Mouse (Mus musculus) MEL (cell line): Measurements from ENCODE around the gene Fem1a. TPM values are rescaled to one million over a fixed set of nuclear protein-coding genes. Genes with fewer than 3 reads are reported as not detected.

ENCODE experiments used
- DNase-seq: peaks from one replicate; pipeline ENCODE4 v3.0.0; 2011; ENCODE audit warnings: low read depth, low spot score
- H3K27ac ChIP-seq: 2 replicates; pipeline ENCODE4 v1.5.1; 2012; ENCODE audit warnings: low read depth, mild to moderate bottlenecking, control low read depth, low read length, moderate library complexity; ENCODE audit not compliant: control insufficient read depth
- H3K27me3 ChIP-seq, 2 experiments: fragments of 150-350 bp in 1 of 2; sonication (generic) in 1 of 2; 2 replicates each; pipeline ENCODE4 v1.6.1; 2012; ENCODE audit warnings: low read length in 2 of 2, mild to moderate bottlenecking in 2 of 2, improper control_type of control experiment in 1 of 2, moderate library complexity in 1 of 2; ENCODE audit not compliant: insufficient read depth in 2 of 2, control insufficient read depth in 1 of 2
- H3K36me3 ChIP-seq, 2 experiments: 2 replicates each; pipeline ENCODE4 v1.6.1; 2012 to 2014; ENCODE audit warnings: low read length in 2 of 2, improper control_type of control experiment in 1 of 2, inconsistent platforms in 1 of 2, mild to moderate bottlenecking in 1 of 2; ENCODE audit not compliant: insufficient read depth in 2 of 2, control insufficient read depth in 1 of 2
- H3K4me1 ChIP-seq, 2 experiments: fragments of 150-350 bp in 1 of 2; sonication (generic) in 1 of 2; 2 replicates each; pipeline ENCODE4 v1.6.1; 2012; ENCODE audit warnings: low read length in 2 of 2, improper control_type of control experiment in 1 of 2, mild to moderate bottlenecking in 1 of 2; ENCODE audit not compliant: insufficient read depth in 2 of 2, control insufficient read depth in 1 of 2
- H3K4me3 ChIP-seq, 2 experiments: fragments of 150-350 bp in 1 of 2; sonication (generic) in 1 of 2; 2 replicates each; pipeline ENCODE4 v1.5.1; 2012; ENCODE audit warnings: low read depth in 2 of 2, low read length in 2 of 2, mild to moderate bottlenecking in 2 of 2, moderate library complexity in 2 of 2, control low read depth in 1 of 2, improper control_type of control experiment in 1 of 2; ENCODE audit not compliant: control insufficient read depth in 1 of 2, insufficient read depth in 1 of 2
- H3K79me2 ChIP-seq: 2 replicates; pipeline ENCODE4 v1.6.1; 2012; ENCODE audit warnings: mild to moderate bottlenecking, low read length, moderate library complexity; ENCODE audit not compliant: control insufficient read depth, poor library complexity, insufficient read depth
- H3K9ac ChIP-seq: 2 replicates; pipeline ENCODE4 v1.6.1; 2012; ENCODE audit warnings: low read depth, mild to moderate bottlenecking, control low read depth, low read length, moderate library complexity; ENCODE audit not compliant: control insufficient read depth, poor library complexity, severe bottlenecking
- H3K9me3 ChIP-seq: fragments of 150-350 bp; sonication (generic); replicated peaks from 2 replicates; pipeline ENCODE4 v1.6.1; 2012; ENCODE audit warnings: mild to moderate bottlenecking, low read length, improper control_type of control experiment, moderate library complexity; ENCODE audit not compliant: insufficient read depth
- CHD1 ChIP-seq: IDR thresholded peaks from 2 replicates; pipeline ENCODE4 v1.6.1; 2012; ENCODE audit warnings: low read depth, mild to moderate bottlenecking, inconsistent platforms, low read length, improper control_type of control experiment
- CHD2 ChIP-seq: IDR thresholded peaks from 2 replicates; pipeline ENCODE4 v1.6.1; 2011; ENCODE audit warnings: low read length, improper control_type of control experiment
- ETS1 ChIP-seq: IDR thresholded peaks from 2 replicates; pipeline ENCODE4 v1.6.1; 2012; ENCODE audit warnings: low read depth, mild to moderate bottlenecking, inconsistent platforms, low read length, improper control_type of control experiment, moderate library complexity
- GABPA ChIP-seq: IDR thresholded peaks from 2 replicates; pipeline ENCODE4 v1.6.1; 2012; ENCODE audit warnings: low read depth, mild to moderate bottlenecking, inconsistent platforms, low read length, improper control_type of control experiment, moderate library complexity
- GATA1 ChIP-seq: IDR thresholded peaks from 2 replicates; pipeline ENCODE4 v1.6.1; 2011; ENCODE audit warnings: low read depth, low read length, improper control_type of control experiment
- KAT2A ChIP-seq: conservative IDR thresholded peaks from 2 replicates; pipeline ENCODE4 v1.6.1; 2012; ENCODE audit warnings: low read depth, low read length, improper control_type of control experiment, inconsistent platforms
- MAX ChIP-seq: IDR thresholded peaks from 2 replicates; pipeline ENCODE4 v1.6.1; 2011; ENCODE audit warnings: low read length, improper control_type of control experiment
- MEF2A ChIP-seq: IDR thresholded peaks from 2 replicates; pipeline ENCODE4 v1.6.1; 2014; ENCODE audit warnings: low read depth, mild to moderate bottlenecking, inconsistent platforms, low read length, improper control_type of control experiment; ENCODE audit not compliant: poor library complexity, insufficient replicate concordance, severe bottlenecking; ENCODE audit errors: extremely low read depth
- MYB ChIP-seq: IDR thresholded peaks from 2 replicates; pipeline ENCODE4 v1.6.1; 2011; ENCODE audit warnings: mild to moderate bottlenecking, low read depth, low read length, improper control_type of control experiment
- NELFE ChIP-seq: IDR thresholded peaks from 2 replicates; pipeline ENCODE4 v1.6.1; 2011; ENCODE audit warnings: low read depth, low read length, improper control_type of control experiment
- POLR2A ChIP-seq, 2 experiments: IDR thresholded peaks; 2 replicates each; pipeline ENCODE4 v1.6.1; 2011 to 2012; ENCODE audit warnings: low read length in 2 of 2, mild to moderate bottlenecking in 2 of 2, control low read depth in 1 of 2, improper control_type of control experiment in 1 of 2, low read depth in 1 of 2, moderate library complexity in 1 of 2; ENCODE audit not compliant: control insufficient read depth in 1 of 2, insufficient read depth in 1 of 2, poor library complexity in 1 of 2
- POLR2AphosphoS2 ChIP-seq: IDR thresholded peaks from 2 replicates; pipeline ENCODE4 v1.6.1; 2011; ENCODE audit warnings: low read length, improper control_type of control experiment
- RCOR1 ChIP-seq: IDR thresholded peaks from 2 replicates; pipeline ENCODE4 v1.6.1; 2012; ENCODE audit warnings: low read depth, mild to moderate bottlenecking, inconsistent platforms, low read length, improper control_type of control experiment
- TCF12 ChIP-seq: IDR thresholded peaks from 2 replicates; pipeline ENCODE4 v1.6.1; 2014; ENCODE audit warnings: low read depth, mild to moderate bottlenecking, inconsistent platforms, low read length, improper control_type of control experiment, moderate library complexity
- USF2 ChIP-seq, 2 experiments: IDR thresholded peaks; 2 replicates each; pipeline ENCODE4 v1.6.1; 2011 to 2012; ENCODE audit warnings: improper control_type of control experiment in 2 of 2, low read length in 2 of 2, borderline replicate concordance in 1 of 2, inconsistent platforms in 1 of 2, low read depth in 1 of 2, mild to moderate bottlenecking in 1 of 2; ENCODE audit not compliant: insufficient read depth in 1 of 2
- ZMIZ1 ChIP-seq: IDR thresholded peaks from 2 replicates; pipeline ENCODE4 v1.6.1; 2012; ENCODE audit warnings: low read depth, mild to moderate bottlenecking, inconsistent platforms, low read length, improper control_type of control experiment, moderate library complexity
- polyA plus RNA-seq, 2 experiments: library from polyadenylated mRNA; stranded (reverse) in 1 of 2; unstranded in 1 of 2; fragments of >175 nt in 1 of 2; fragments of >200 nt in 1 of 2; gene quantifications; 2 replicates each; pipeline versions ENCODE4 v1.2.1 to v1.2.4; 2012; ENCODE audit warnings: low replicate concordance in 2 of 2, low read depth in 1 of 2; ENCODE audit not compliant: insufficient read length in 2 of 2, insufficient read depth in 1 of 2, missing spikeins in 1 of 2
- total RNA-seq: library from RNA; depleted of rRNA; stranded (reverse); fragments of 300-350 nt; gene quantifications from 2 replicates; pipeline ENCODE4 v1.2.3, GENCODE M21; 2012

Fem1a gene
- total and polyA plus RNA-seq, 3 experiments: 17.1 to 21.5 TPM; not detected in 1

GRCm38 (mm10) chr17:56206986-56207674 lies 49.5 kb upstream of the Fem1a start:
- Histone ChIP-seq H3K9me3 (no peaks in the 10 kb centered on the region), H3K4me3 (no peak overlapping the region), H3K79me2 (no peaks in the 10 kb centered on the region), H3K9ac (no peak overlapping the region), H3K27ac (no peak overlapping the region), H3K4me1 (no peaks in the 10 kb centered on the region), H3K36me3 (peaks cover 0 to 2% of the 10 kb centered on the region in 2 experiments; a peak in 1 of 4 replicates), H3K27me3 (no peaks in the 10 kb centered on the region)
- no peak for DNase-seq
- no peak for TF ChIP-seq RCOR1
- TF ChIP-seq TCF12: no peak
- no peak for TF ChIP-seq MEF2A
- no peak for TF ChIP-seq USF2 (IDR thresholded peaks at IDR 0.05; ENCODE audit: borderline replicate concordance in 1 of 2, insufficient read depth in 1 of 2, low read depth in 1 of 2, low read length in 2 of 2)
- no peak for TF ChIP-seq CHD2
- TF ChIP-seq NELFE: no peak
- TF ChIP-seq GATA1: no peak
- TF ChIP-seq CHD1: no peak

GRCm38 (mm10) chr17:56207963-56208530 lies 48.6 kb upstream of the Fem1a start:
- Histone ChIP-seq H3K79me2 (no peaks in the 10 kb centered on the region), H3K27ac (no peak overlapping the region), H3K4me3 (no peak overlapping the region), H3K9me3 (no peaks in the 10 kb centered on the region), H3K27me3 (no peaks in the 10 kb centered on the region), H3K9ac (no peak overlapping the region), H3K4me1 (no peaks in the 10 kb centered on the region), H3K36me3 (peaks cover 0 to 2% of the 10 kb centered on the region in 2 experiments; a peak in 1 of 4 replicates)
- no peak for DNase-seq
- TF ChIP-seq POLR2AphosphoS2 (no peak), GATA1 (no peak), CHD1 (no peak), ETS1 (no peak), POLR2A (IDR thresholded peaks at IDR 0.05; ENCODE audit: control insufficient read depth in 1 of 2, insufficient read depth in 1 of 2, low read depth in 1 of 2, low read length in 2 of 2, poor library complexity in 1 of 2) (no peak), MYB (no peak)

DNA sequence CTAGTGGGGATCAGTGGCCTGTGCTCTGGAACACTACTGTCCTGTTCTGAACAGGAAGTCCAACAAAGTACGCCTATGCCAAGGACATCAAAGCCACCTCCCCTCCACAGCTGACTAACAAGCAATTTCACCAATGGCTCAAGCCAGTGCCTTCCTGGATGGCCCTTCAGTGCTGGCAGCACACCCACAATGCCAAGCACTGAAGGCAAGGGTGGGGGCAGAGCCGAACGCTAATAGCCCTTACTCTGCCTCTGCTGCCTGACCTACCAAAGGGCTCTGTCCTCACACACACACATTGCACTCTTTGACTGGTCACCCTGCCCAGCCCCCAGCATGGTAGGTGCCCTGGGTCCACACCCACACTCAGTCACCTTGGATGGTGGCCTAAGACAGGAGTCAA lies 47.8 kb upstream of the Fem1a start:
- Histone ChIP-seq H3K4me1 (no peaks in the 10 kb centered on the region), H3K9me3 (no peaks in the 10 kb centered on the region), H3K27me3 (no peaks in the 10 kb centered on the region), H3K9ac (no peak overlapping the region), H3K79me2 (no peaks in the 10 kb centered on the region), H3K27ac (no peak overlapping the region), H3K4me3 (no peak overlapping the region), H3K36me3 (peaks cover 0 to 2% of the 10 kb centered on the region in 2 experiments; a peak in 1 of 4 replicates)
- no peak for DNase-seq
- TF ChIP-seq GABPA (no peak), MAX (no peak), ZMIZ1 (no peak), KAT2A (no peak), POLR2A (IDR thresholded peaks at IDR 0.05; ENCODE audit: control insufficient read depth in 1 of 2, insufficient read depth in 1 of 2, low read depth in 1 of 2, low read length in 2 of 2, poor library complexity in 1 of 2) (no peak), POLR2AphosphoS2 (no peak)
